Mouse (Mus musculus) midbrain, embryonic 12.5 days (tissue): Measurements from ENCODE around the gene Eif3c. TPM values are rescaled to one million over a fixed set of nuclear protein-coding genes. Genes with fewer than 3 reads are reported as not detected.
A peak's percentile ranks its signal among the peaks of the same experiment; 100 is the strongest.

Source experiments
- ATAC-seq: fragments of 200-750 bp; cut with Nextera tagmentation; 2 replicates; pipeline ENCODE4 v1.8.0; 2017; ENCODE audit warnings: low read depth, moderate TSS enrichment, moderate library complexity; ENCODE audit not compliant: low FRiP score
- H3K27ac ChIP-seq: fragments of 300-500 bp; sonication (generic); replicated peaks from 2 replicates; pipeline ENCODE4 v1.5.1; 2016; ENCODE audit warnings: mild to moderate bottlenecking
- H3K27me3 ChIP-seq: fragments of 300-500 bp; sonication (generic); 2 replicates; pipeline ENCODE4 v1.6.1; 2016; ENCODE audit warnings: mild to moderate bottlenecking
- H3K36me3 ChIP-seq: fragments of 300-500 bp; sonication (generic); 2 replicates; pipeline ENCODE4 v1.6.1; 2016
- H3K4me1 ChIP-seq: fragments of 300-500 bp; sonication (generic); 2 replicates; pipeline ENCODE4 v1.6.1; 2016
- H3K4me2 ChIP-seq: fragments of 300-500 bp; sonication (generic); replicated peaks from 2 replicates; pipeline ENCODE4 v1.6.1; 2016; ENCODE audit warnings: mild to moderate bottlenecking, moderate library complexity
- H3K4me3 ChIP-seq: fragments of 300-500 bp; sonication (generic); 2 replicates; pipeline ENCODE4 v1.5.1; 2016; ENCODE audit warnings: mild to moderate bottlenecking
- H3K9ac ChIP-seq: fragments of 300-500 bp; sonication (generic); replicated peaks from 2 replicates; pipeline ENCODE4 v1.6.1; 2016; ENCODE audit warnings: mild to moderate bottlenecking, moderate library complexity
- H3K9me3 ChIP-seq: fragments of 300-500 bp; sonication (generic); 2 replicates; pipeline ENCODE4 v1.6.1; 2016; ENCODE audit warnings: mild to moderate bottlenecking
- WGBS: fragments of 180-500 bp; shearing (Covaris S2); methylation state at CpG from one replicate; pipeline ENCODE4 v1.1.7; 2016; 5-methylcytosine and 5-hydroxymethylcytosine counted together
- microRNA-seq: library from miRNA; unstranded; fragments of <30 nt; microRNA quantifications from one replicate; pipeline ENCODE4, GENCODE M21; 2017
- polyA plus RNA-seq: library from polyadenylated mRNA; unstranded; fragments of >200 nt; fragmentation: Nextera tagmentation; extraction: Ambion mirVana; gene quantifications from 2 replicates; pipeline ENCODE4 v1.2.1, GENCODE M21; 2016

Gene Eif3c
- polyA plus RNA-seq, 1 experiment from 2014 or later, result 200 TPM

DNA sequence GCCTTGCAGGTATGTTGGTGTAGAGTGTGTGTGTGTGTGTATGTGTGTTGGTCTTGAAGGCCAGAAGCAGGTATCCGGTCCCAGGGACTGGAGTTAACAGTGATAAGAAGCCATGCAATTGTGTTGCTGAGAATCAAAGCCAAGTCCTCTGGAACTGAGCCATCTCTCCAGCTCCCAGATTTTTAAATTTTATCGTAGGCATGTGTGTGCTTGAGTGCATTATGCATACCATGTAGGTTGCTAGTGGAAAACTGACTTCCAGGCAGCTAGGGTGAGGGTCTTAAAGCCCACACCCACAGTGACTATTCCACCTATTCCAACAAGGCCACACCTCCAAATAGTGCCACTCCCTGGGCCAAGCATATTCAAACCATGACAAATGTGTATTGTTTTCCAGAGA, 61.3 kb downstream of the Eif3c start:
- peaks cover 14% of the 10 kb centered on the region for H3K36me3 ChIP-seq
- no peak overlapping the region for H3K9ac ChIP-seq
- H3K27ac ChIP-seq, result no peak overlapping the region
- H3K27me3 ChIP-seq, result no peaks in the 10 kb centered on the region
- no peak for ATAC-seq
- H3K4me2 ChIP-seq, result no peak overlapping the region
- no peak overlapping the region for H3K4me3 ChIP-seq
- no peaks in the 10 kb centered on the region for H3K9me3 ChIP-seq
- WGBS, result 96% methylated on average over 2 of the region's 2 CpGs
- H3K4me1 ChIP-seq, result peaks cover 18% of the 10 kb centered on the region

DNA sequence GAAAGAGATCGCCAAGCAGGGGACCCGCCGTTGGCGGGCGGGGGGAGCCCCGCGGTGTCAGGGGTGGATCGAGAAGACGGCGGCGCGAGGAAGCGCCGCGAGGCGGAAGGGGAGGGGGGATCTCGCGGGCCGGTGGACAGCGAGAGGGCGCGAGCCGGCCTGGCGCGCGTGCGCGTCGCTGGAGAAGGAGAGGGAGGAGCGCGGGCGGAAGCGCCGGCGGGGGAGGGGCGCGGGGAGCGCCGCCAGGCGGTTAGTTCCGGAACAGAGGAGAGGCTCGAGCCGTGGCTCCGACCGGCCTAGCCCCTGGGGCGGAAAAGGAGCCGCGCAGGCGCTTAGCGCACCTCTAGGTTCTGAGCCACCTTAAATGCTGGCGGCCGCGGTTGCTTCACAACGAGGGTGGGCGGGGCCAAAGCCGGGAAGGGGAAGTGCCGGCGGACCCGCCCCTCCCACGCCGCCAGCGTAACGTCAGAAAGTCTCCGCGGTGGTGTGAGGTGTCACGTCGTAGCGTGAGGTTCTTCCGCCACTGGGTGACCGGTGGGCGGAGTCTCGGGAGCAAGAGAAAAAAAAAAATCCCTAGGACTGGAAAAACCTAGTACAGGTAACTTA, 62.8 kb downstream of the Eif3c start, which contains the start of gene Atxn2l:
Atxn2l (minus strand) TSS at position 165 of the 606 bp plus-strand sequence.
- Histone ChIP-seq H3K4me3 (peak within 1 kb of the TSS; percentile 100), H3K9me3 (no peaks in the 10 kb centered on the region), H3K4me2 (peak within 1 kb of the TSS; percentile 68), H3K27ac (peak within 1 kb of the TSS; percentile 100), H3K27me3 (no peaks in the 10 kb centered on the region), H3K9ac (peak within 1 kb of the TSS; percentile 99), H3K36me3 (peaks cover 29% of the 10 kb centered on the region), H3K4me1 (peaks cover 18% of the 10 kb centered on the region)
- peak; percentile 86 for ATAC-seq
- under 1% methylated on average over 71 of the region's 72 CpGs for WGBS

DNA sequence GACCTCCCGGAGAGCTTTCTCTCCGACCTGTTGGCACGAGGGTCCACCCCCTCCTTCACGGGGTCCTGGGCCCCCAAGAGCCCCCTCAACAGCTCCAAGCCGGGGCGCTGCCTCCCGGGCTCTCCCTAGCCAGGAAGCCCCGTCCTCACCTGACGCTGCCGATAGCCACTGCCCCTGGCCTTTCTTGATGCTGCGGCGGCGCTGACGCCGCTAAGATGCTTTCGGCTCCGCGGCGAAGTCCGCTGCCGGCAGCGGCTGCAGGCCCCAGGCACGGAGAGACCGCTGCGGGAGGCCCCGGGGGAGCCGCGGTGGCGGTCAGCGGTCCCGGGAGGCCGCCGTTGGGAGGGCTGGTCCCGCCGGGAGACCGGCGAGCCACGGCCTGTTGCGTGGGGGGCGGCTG, 63.5 kb downstream of the Eif3c start:
- Histone ChIP-seq H3K9me3 (no peaks in the 10 kb centered on the region), H3K9ac (peak overlapping the region; percentile 99), H3K4me1 (peaks cover 18% of the 10 kb centered on the region), H3K27ac (peak overlapping the region; percentile 100), H3K4me3 (peak overlapping the region; percentile 100), H3K27me3 (no peaks in the 10 kb centered on the region), H3K4me2 (peak overlapping the region; percentile 68), H3K36me3 (peaks cover 36% of the 10 kb centered on the region)
- 0% methylated on average over 40 of the region's 40 CpGs for WGBS
- ATAC-seq, result no peak

DNA sequence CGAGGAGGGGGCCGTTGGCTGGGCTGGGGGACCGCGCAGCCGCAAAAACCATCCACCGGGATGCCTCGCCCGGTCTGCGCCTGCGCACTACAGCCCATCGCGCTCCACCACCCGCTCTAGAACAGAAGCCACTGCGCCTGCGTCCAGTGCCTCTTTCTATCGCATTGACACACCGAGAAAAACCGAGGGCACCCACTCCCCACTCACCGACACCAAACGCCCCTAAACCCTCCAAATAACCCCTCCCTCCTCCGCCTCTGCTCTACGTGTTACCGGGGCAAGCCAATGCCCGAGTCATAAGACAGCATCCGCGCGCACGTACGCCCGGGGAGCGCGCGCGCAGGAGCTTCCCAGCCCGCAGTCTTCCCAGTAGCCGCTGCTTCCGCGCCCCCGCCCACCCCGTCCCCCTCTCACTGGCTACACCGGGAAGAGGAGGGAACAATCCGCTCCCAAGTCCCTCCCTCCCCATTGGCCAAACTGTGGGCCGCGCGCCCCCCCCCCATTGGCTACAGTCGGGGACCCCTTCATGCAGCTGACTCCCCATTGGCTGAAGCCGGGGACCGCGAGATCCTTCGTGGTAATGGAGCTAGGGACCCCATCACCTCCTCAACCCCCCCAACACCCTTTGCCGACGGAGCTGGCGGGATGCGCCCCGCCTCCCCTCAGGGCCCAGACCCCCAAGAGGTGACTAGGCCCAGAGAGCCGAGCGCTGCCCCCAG, 64.0 kb downstream of the Eif3c start:
- Histone ChIP-seq H3K9me3 (no peaks in the 10 kb centered on the region), H3K9ac (peak overlapping the region; percentile 99), H3K4me2 (peak overlapping the region; percentile 68), H3K4me3 (peak overlapping the region; percentile 100), H3K27ac (peak overlapping the region; percentile 100), H3K36me3 (peaks cover 41% of the 10 kb centered on the region), H3K27me3 (no peaks in the 10 kb centered on the region), H3K4me1 (peaks cover 18% of the 10 kb centered on the region)
- peak; percentile 88 for ATAC-seq
- WGBS, result under 1% methylated on average over 49 of the region's 57 CpGs

DNA sequence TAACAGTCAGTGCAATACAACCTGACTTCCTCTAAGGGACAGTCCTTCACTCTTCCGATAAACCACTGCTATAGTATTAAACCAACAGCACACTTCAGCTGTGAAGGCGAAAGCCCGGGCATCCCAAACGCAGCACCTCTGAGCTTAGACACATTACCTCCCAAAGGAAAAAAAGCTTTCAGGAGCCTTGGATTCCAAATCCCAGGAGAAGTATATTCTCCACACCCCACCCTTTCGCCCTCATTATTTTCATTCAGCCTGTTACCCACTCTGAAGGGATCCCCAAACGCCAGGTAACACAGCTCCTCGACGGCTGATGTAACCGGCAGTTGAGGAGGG, 64.6 kb downstream of the Eif3c start:
- ATAC-seq, result no peak
- WGBS, result 4% methylated on average over 9 of the region's 9 CpGs
- no peaks in the 10 kb centered on the region for H3K27me3 ChIP-seq

DNA sequence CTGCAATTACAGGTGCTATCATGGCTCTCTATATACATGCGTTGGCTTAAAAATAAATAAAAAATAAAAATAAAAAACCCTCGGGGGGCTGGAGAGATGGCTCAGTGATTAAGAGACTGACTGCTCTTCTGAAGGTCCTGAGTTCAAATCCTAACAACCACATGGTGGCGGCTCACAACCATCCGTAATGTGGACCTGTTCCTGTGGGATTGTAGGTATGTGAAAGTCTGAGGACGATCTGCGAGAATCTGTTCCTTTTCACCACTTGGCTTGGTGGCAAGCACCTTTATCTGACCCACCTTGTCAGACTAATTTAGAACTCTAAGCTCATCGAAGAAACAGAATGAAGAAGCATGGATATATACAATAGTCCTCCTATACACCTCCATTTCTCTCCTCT, 66.8 kb downstream of the Eif3c start:
- Histone ChIP-seq H3K9me3 (no peaks in the 10 kb centered on the region), H3K4me1 (peaks cover 18% of the 10 kb centered on the region), H3K27ac (no peak overlapping the region), H3K4me3 (no peak overlapping the region), H3K36me3 (peaks cover 69% of the 10 kb centered on the region), H3K4me2 (no peak overlapping the region), H3K27me3 (no peaks in the 10 kb centered on the region), H3K9ac (no peak overlapping the region; the same call in 1 of the 2 replicates)
- WGBS, result 97% methylated on average over 7 of the region's 7 CpGs
- no peak for ATAC-seq

More for the DNA sequence above, 64.6 kb downstream of the Eif3c start:
- H3K36me3 ChIP-seq, result peaks cover 46% of the 10 kb centered on the region
- H3K9me3 ChIP-seq, result no peaks in the 10 kb centered on the region
- peak overlapping the region; percentile 99 for H3K9ac ChIP-seq
- H3K4me3 ChIP-seq, result peak overlapping the region; percentile 100
- peak overlapping the region; percentile 68 for H3K4me2 ChIP-seq
- peak overlapping the region; percentile 100 for H3K27ac ChIP-seq
- peaks cover 18% of the 10 kb centered on the region for H3K4me1 ChIP-seq

DNA sequence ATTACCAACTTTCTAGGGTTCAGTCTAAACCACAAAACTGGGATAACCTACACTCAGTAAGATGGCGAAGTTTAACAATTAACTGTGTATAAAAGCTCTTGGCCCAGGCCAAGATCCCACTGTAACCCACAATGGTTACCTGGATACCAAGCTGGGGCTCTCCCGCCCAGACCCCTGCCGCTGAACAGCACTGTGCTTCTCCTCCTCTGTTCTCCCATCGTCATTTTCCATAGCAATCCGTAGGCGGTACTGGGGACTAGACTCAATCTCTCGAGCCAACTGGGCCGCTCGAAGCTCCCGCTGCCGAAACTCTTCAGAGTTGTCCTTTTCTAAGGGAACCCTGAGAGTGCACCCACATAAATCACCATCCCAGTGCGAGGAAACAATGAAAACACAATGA, 68.2 kb downstream of the Eif3c start:
- Histone ChIP-seq H3K4me3 (no peak overlapping the region), H3K4me2 (no peak overlapping the region), H3K27ac (no peak overlapping the region), H3K4me1 (peaks cover 12% of the 10 kb centered on the region), H3K9me3 (no peaks in the 10 kb centered on the region), H3K27me3 (no peaks in the 10 kb centered on the region), H3K36me3 (peaks cover 83% of the 10 kb centered on the region), H3K9ac (no peak overlapping the region)
- no peak for ATAC-seq
- whole genome bisulfite sequencing, result 95% methylated on average over 12 of the region's 12 CpGs

DNA sequence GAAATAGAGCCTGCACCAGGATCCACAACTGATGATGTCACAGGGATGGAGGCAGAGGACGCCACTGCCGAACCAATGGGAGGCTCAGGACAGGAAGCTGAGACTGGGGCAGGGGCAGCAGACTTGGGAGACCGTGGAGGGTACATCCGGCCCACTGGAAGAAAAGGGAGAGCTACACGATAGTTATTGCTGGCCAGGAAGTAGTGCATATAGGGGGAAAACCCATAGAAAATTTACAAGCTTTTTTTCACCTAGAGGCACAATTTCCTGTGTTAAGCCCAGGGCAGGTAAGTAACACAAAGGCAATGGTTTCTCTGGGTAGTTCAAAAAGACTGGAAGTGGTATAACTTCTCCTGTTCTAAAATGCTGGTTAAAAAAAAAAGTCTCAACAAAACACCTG, 69.7 kb downstream of the Eif3c start:
- no peak overlapping the region for H3K4me3 ChIP-seq
- no peaks in the 10 kb centered on the region for H3K27me3 ChIP-seq
- no peak overlapping the region for H3K4me2 ChIP-seq
- H3K9me3 ChIP-seq, result no peaks in the 10 kb centered on the region
- H3K27ac ChIP-seq, result no peak overlapping the region
- WGBS, result 92% methylated on average over 5 of the region's 5 CpGs
- H3K4me1 ChIP-seq, result peaks cover 11% of the 10 kb centered on the region
- no peak for ATAC-seq
- H3K36me3 ChIP-seq, result peaks cover 98% of the 10 kb centered on the region
- H3K9ac ChIP-seq, result no peak overlapping the region

Small RNAs within 50 kb of the gene (microRNA-seq; reads per million reads assigned to microRNA genes)
- gene Mir7059, result 1.2 reads per million

Other genes with a start within 250 kb of the Eif3c start
- 1.4 and 2.6 TPM in 2 replicates for gene Lat, start 196.8 kb downstream of the Eif3c start, polyA plus RNA-seq
- 64.3 and 66.9 TPM in 2 replicates for gene Spns1, start 189.0 kb downstream of the Eif3c start, polyA plus RNA-seq
- gene Nfatc2ip, start 169.7 kb downstream of the Eif3c start, polyA plus RNA-seq, result 3.4 and 4.3 TPM in 2 replicates
- not detected in 2 replicates for gene Cd19, start 151.5 kb downstream of the Eif3c start, polyA plus RNA-seq
- 25.1 and 26.0 TPM in 2 replicates for gene Rabep2, start 137.7 kb downstream of the Eif3c start, polyA plus RNA-seq
- gene Atp2a1, start 103.3 kb downstream of the Eif3c start, polyA plus RNA-seq, result 0.57 and 0.58 TPM in 2 replicates
- gene Sh2b1, start 91.0 kb downstream of the Eif3c start, polyA plus RNA-seq, result 60.9 and 66.1 TPM in 2 replicates
- gene Tufm, start 79.0 kb downstream of the Eif3c start, polyA plus RNA-seq, result 115 and 119 TPM in 2 replicates
- gene Atxn2l, start 63.0 kb downstream of the Eif3c start, polyA plus RNA-seq, result 72.8 and 82.0 TPM in 2 replicates
- 0.27 and 0.63 TPM in 2 replicates for gene Apobr, start 18.5 kb upstream of the Eif3c start, polyA plus RNA-seq
- 26.1 and 29.2 TPM in 2 replicates for gene Cln3, start 19.4 kb upstream of the Eif3c start, polyA plus RNA-seq
- gene Il27, start 28.5 kb upstream of the Eif3c start, polyA plus RNA-seq, result not detected in 2 replicates
- 4.4 and 7.9 TPM in 2 replicates for gene Nupr1, start 64.5 kb upstream of the Eif3c start, polyA plus RNA-seq
- gene Sgf29, start 82.9 kb upstream of the Eif3c start, polyA plus RNA-seq, result 44.1 and 46.4 TPM in 2 replicates
- 0.45 and 1.1 TPM in 2 replicates for gene Sult1a1, start 110.0 kb upstream of the Eif3c start, polyA plus RNA-seq
- gene Bola2, start 129.0 kb upstream of the Eif3c start, polyA plus RNA-seq, result 151 TPM in 2 replicates
- gene Slx1b, start 129.4 kb upstream of the Eif3c start, polyA plus RNA-seq, result 16.6 and 19.1 TPM in 2 replicates
- gene Coro1a, start 141.4 kb upstream of the Eif3c start, polyA plus RNA-seq, result 60.8 and 65.9 TPM in 2 replicates
- gene Mapk3, start 193.2 kb upstream of the Eif3c start, polyA plus RNA-seq, result 56.1 and 58.0 TPM in 2 replicates
- gene Gdpd3, start 199.9 kb upstream of the Eif3c start, polyA plus RNA-seq, result 2.0 and 2.4 TPM in 2 replicates
- 125 and 126 TPM in 2 replicates for gene Ypel3, start 210.5 kb upstream of the Eif3c start, polyA plus RNA-seq
- 0.64 and 0.65 TPM in 2 replicates for gene Tbx6, start 215.1 kb upstream of the Eif3c start, polyA plus RNA-seq
- gene Ppp4c, start 226.1 kb upstream of the Eif3c start, polyA plus RNA-seq, result 315 and 323 TPM in 2 replicates
- gene Fam57b, start 231.3 kb upstream of the Eif3c start, polyA plus RNA-seq, result 19.3 and 20.0 TPM in 2 replicates